Mouse (Mus musculus): ENCODE results near the gene Samhd1. TPM values are rescaled to one million over a fixed set of nuclear protein-coding genes. Genes with fewer than 3 reads are reported as not detected.

The Samhd1 gene
- 23.6 and 29.9 TPM in 2 replicates for polyA plus RNA-seq (2014; fragmentation: Nextera tagmentation; extraction: Ambion mirVana)

- Histone ChIP-seq H3K27ac (ENCODE audit: low read depth, low read length) (no peak within 1 kb of the TSS), H3K27me3 (ENCODE audit: control insufficient read depth, insufficient read depth, low read length) (no peaks in the 10 kb centered on the region), H3K4me3 (ENCODE audit: low read depth, low read length) (peak within 1 kb of the TSS; percentile 55), H3K9me3 (ENCODE audit: control insufficient read depth, low read length) (no peaks in the 10 kb centered on the region), H3K36me3 (ENCODE audit: control insufficient read depth, insufficient read depth, low read length) (no peaks in the 10 kb centered on the region), H3K9ac (ENCODE audit: low read depth, low read length) (peak within 1 kb of the TSS; percentile 59), H3K4me1 (replicated peaks; ENCODE audit: control insufficient read depth, insufficient read depth, low read length) (no peaks in the 10 kb centered on the region), H3K4me2 (replicated peaks; ENCODE audit: low read depth, low read length) (peak within 1 kb of the TSS; percentile 73)
- DNase-seq (ENCODE audit: low spot score) (peak; percentile 96), ATAC-seq (ENCODE audit: low FRiP score) (peak; percentile 89)
- WGBS = 1% methylated on average over 32 of the region's 32 CpGs
Observed at GRCm38 (mm10) chr2:157135014-157135413, at the start of gene Samhd1. Samhd1 (minus strand) TSS chr2:157135265.

DNA sequence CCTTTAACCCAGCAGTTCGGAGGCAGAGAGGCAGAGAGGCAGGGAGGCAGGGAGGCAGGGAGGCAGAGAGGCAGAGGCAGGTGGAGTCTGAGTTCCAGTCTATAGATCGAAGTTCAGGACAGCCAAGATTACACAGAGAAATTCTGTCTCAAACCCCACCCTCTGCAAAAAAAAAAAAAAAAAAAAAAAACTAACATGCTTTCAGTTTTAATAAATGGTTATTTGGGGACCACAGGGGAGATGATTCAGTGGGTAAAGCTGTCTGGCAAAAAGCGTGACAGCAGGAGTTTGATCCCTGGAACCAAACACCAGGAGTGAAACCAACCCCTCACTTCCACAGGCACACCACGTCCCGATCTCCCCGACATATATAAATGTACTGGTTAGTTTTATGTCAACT lies 43.1 kb upstream of the Samhd1 start:
- 86% methylated on average over 6 of the region's 6 CpGs for WGBS
- Histone ChIP-seq H3K27ac (ENCODE audit: low read depth, low read length) (no peak overlapping the region), H3K4me1 (replicated peaks; ENCODE audit: control insufficient read depth, insufficient read depth, low read length) (no peaks in the 10 kb centered on the region), H3K4me3 (ENCODE audit: low read depth, low read length) (no peak overlapping the region), H3K9ac (ENCODE audit: low read depth, low read length) (no peak overlapping the region), H3K9me3 (ENCODE audit: control insufficient read depth, low read length) (no peaks in the 10 kb centered on the region), H3K36me3 (ENCODE audit: control insufficient read depth, insufficient read depth, low read length) (no peaks in the 10 kb centered on the region), H3K27me3 (ENCODE audit: control insufficient read depth, insufficient read depth, low read length) (no peaks in the 10 kb centered on the region), H3K4me2 (replicated peaks; ENCODE audit: low read depth, low read length) (no peak overlapping the region)
- ATAC-seq (ENCODE audit: low FRiP score) (no peak), DNase-seq (ENCODE audit: low spot score) (no peak)

GRCm38 (mm10) chr2:157176248-157176647 lies 41.2 kb upstream of the Samhd1 start:
- Histone ChIP-seq H3K4me1 (replicated peaks; ENCODE audit: control insufficient read depth, insufficient read depth, low read length) (no peaks in the 10 kb centered on the region), H3K9me3 (ENCODE audit: control insufficient read depth, low read length) (no peaks in the 10 kb centered on the region), H3K27ac (ENCODE audit: low read depth, low read length) (no peak overlapping the region), H3K9ac (ENCODE audit: low read depth, low read length) (no peak overlapping the region), H3K4me2 (replicated peaks; ENCODE audit: low read depth, low read length) (no peak overlapping the region), H3K36me3 (ENCODE audit: control insufficient read depth, insufficient read depth, low read length) (0 out of 2 replicates have a peak, but pooled peaks cover 3% of the 10 kb centered on the region), H3K27me3 (ENCODE audit: control insufficient read depth, insufficient read depth, low read length) (no peaks in the 10 kb centered on the region), H3K4me3 (ENCODE audit: low read depth, low read length) (no peak overlapping the region)
- ATAC-seq (ENCODE audit: low FRiP score) (no peak), DNase-seq (ENCODE audit: low spot score) (no peak)
- 95% methylated on average over 3 of the region's 3 CpGs for WGBS

DNA sequence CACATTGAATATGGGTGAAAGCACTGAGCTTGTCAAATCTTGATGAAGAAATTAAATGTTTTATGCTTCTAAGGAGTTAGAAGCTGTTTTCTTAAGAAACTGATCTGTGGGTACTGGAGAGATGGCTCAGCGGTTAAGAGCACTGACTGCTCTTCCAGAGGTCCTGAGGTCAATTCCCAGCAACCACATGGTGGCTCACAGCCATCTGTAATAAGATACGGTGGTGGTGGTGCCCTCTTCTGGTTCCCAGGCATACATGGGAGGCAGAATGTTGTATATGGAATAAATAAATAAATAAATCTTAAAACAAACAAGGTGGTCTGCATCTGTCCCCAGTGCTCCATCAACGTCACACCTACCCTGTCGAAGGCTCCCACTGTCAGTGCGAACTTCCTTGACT lies 39.4 kb upstream of the Samhd1 start:
- Histone ChIP-seq H3K9ac (ENCODE audit: low read depth, low read length) (no peak overlapping the region), H3K9me3 (ENCODE audit: control insufficient read depth, low read length) (no peaks in the 10 kb centered on the region), H3K4me2 (replicated peaks; ENCODE audit: low read depth, low read length) (no peak overlapping the region), H3K4me1 (replicated peaks; ENCODE audit: control insufficient read depth, insufficient read depth, low read length) (no peaks in the 10 kb centered on the region), H3K27ac (ENCODE audit: low read depth, low read length) (no peak overlapping the region), H3K27me3 (ENCODE audit: control insufficient read depth, insufficient read depth, low read length) (no peaks in the 10 kb centered on the region), H3K36me3 (ENCODE audit: control insufficient read depth, insufficient read depth, low read length) (0 out of 2 replicates have a peak, but pooled peaks cover 3% of the 10 kb centered on the region), H3K4me3 (ENCODE audit: low read depth, low read length) (no peak overlapping the region)
- ATAC-seq (ENCODE audit: low FRiP score) (no peak), DNase-seq (ENCODE audit: low spot score) (no peak)
- 75% methylated on average over 5 of the region's 5 CpGs for WGBS

DNA sequence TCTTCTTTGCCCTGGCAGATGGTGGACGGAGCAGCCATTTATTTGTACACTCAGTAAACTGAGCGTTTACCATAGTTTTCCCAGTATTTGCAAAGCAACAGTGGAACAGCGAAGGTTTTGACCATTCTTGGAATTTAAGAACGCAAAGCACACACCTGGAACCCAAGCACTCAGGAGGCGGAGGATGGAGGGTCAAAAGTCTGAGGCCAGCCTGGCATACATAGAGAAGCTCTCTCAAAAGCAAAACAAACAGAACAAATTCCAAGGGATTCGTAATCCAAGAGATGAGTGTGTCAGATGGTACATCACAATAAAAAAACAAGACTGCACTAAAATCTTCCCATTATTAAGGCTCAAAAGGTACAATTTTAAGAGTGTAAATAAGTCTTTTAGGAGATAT lies 38.5 kb upstream of the Samhd1 start:
- Histone ChIP-seq H3K27ac (ENCODE audit: low read depth, low read length) (no peak overlapping the region), H3K4me1 (replicated peaks; ENCODE audit: control insufficient read depth, insufficient read depth, low read length) (no peaks in the 10 kb centered on the region), H3K9ac (ENCODE audit: low read depth, low read length) (no peak overlapping the region), H3K27me3 (ENCODE audit: control insufficient read depth, insufficient read depth, low read length) (no peaks in the 10 kb centered on the region), H3K36me3 (ENCODE audit: control insufficient read depth, insufficient read depth, low read length) (0 out of 2 replicates have a peak, but pooled peaks cover 3% of the 10 kb centered on the region), H3K4me2 (replicated peaks; ENCODE audit: low read depth, low read length) (no peak overlapping the region), H3K4me3 (ENCODE audit: low read depth, low read length) (no peak overlapping the region), H3K9me3 (ENCODE audit: control insufficient read depth, low read length) (no peaks in the 10 kb centered on the region)
- ATAC-seq (ENCODE audit: low FRiP score) (no peak), DNase-seq (ENCODE audit: low spot score) (no peak)
- WGBS = 93% methylated on average over 6 of the region's 6 CpGs

GRCm38 (mm10) chr2:157172984-157173383 lies 37.9 kb upstream of the Samhd1 start:
- no peak overlapping the region for H3K4me2 ChIP-seq (replicated peaks; ENCODE audit: low read depth, low read length)
- H3K36me3 ChIP-seq (ENCODE audit: control insufficient read depth, insufficient read depth, low read length) = 0 out of 2 replicates have a peak, but pooled peaks cover 3% of the 10 kb centered on the region
- H3K4me1 ChIP-seq (replicated peaks; ENCODE audit: control insufficient read depth, insufficient read depth, low read length) = no peaks in the 10 kb centered on the region
- no peak overlapping the region for H3K27ac ChIP-seq (ENCODE audit: low read depth, low read length)
- no peaks in the 10 kb centered on the region for H3K9me3 ChIP-seq (ENCODE audit: control insufficient read depth, low read length)
- DNase-seq (ENCODE audit: low spot score) = no peak
- no peak overlapping the region for H3K4me3 ChIP-seq (ENCODE audit: low read depth, low read length)
- H3K27me3 ChIP-seq (ENCODE audit: control insufficient read depth, insufficient read depth, low read length) = no peaks in the 10 kb centered on the region
- H3K9ac ChIP-seq (ENCODE audit: low read depth, low read length) = no peak overlapping the region
- no peak for ATAC-seq (ENCODE audit: low FRiP score)
- WGBS = 96% methylated on average over 6 of the region's 6 CpGs

- H3K27ac ChIP-seq (ENCODE audit: low read depth, low read length) = peak overlapping the region; percentile 14; the same call in 1 of the 2 replicates
- H3K9me3 ChIP-seq (ENCODE audit: control insufficient read depth, low read length) = no peaks in the 10 kb centered on the region
- H3K36me3 ChIP-seq (ENCODE audit: control insufficient read depth, insufficient read depth, low read length) = 0 out of 2 replicates have a peak, but pooled peaks cover 4% of the 10 kb centered on the region
- no peak overlapping the region for H3K9ac ChIP-seq (ENCODE audit: low read depth, low read length)
- WGBS = 34% methylated on average over 6 of the region's 6 CpGs
- no peaks in the 10 kb centered on the region for H3K4me1 ChIP-seq (replicated peaks; ENCODE audit: control insufficient read depth, insufficient read depth, low read length)
- no peak overlapping the region for H3K4me2 ChIP-seq (replicated peaks; ENCODE audit: low read depth, low read length)
- ATAC-seq (ENCODE audit: low FRiP score) = no peak
- DNase-seq (ENCODE audit: low spot score) = no peak
- no peaks in the 10 kb centered on the region for H3K27me3 ChIP-seq (ENCODE audit: control insufficient read depth, insufficient read depth, low read length)
- no peak overlapping the region for H3K4me3 ChIP-seq (ENCODE audit: low read depth, low read length)
Observed at GRCm38 (mm10) chr2:157170626-157171025, 35.6 kb upstream of the Samhd1 start.

- H3K36me3 ChIP-seq (ENCODE audit: control insufficient read depth, insufficient read depth, low read length) = 0 out of 2 replicates have a peak, but pooled peaks cover 4% of the 10 kb centered on the region
- WGBS = 25% methylated on average over 5 of the region's 5 CpGs
- no peaks in the 10 kb centered on the region for H3K27me3 ChIP-seq (ENCODE audit: control insufficient read depth, insufficient read depth, low read length)
- no peak overlapping the region for H3K9ac ChIP-seq (ENCODE audit: low read depth, low read length)
- DNase-seq (ENCODE audit: low spot score) (peak; percentile 68), ATAC-seq (ENCODE audit: low FRiP score) (peak; percentile 76)
- no peaks in the 10 kb centered on the region for H3K9me3 ChIP-seq (ENCODE audit: control insufficient read depth, low read length)
- H3K4me3 ChIP-seq (ENCODE audit: low read depth, low read length) = no peak overlapping the region
- H3K4me2 ChIP-seq (replicated peaks; ENCODE audit: low read depth, low read length) = no peak overlapping the region
- H3K27ac ChIP-seq (ENCODE audit: low read depth, low read length) = peak overlapping the region; percentile 14; the same call in 1 of the 2 replicates
- H3K4me1 ChIP-seq (replicated peaks; ENCODE audit: control insufficient read depth, insufficient read depth, low read length) = no peaks in the 10 kb centered on the region
Observed at GRCm38 (mm10) chr2:157170166-157170565, 35.1 kb upstream of the Samhd1 start.

GRCm38 (mm10) chr2:157166371-157167080 lies 31.5 kb upstream of the Samhd1 start:
- no peaks in the 10 kb centered on the region for H3K9me3 ChIP-seq (ENCODE audit: control insufficient read depth, low read length)
- DNase-seq (ENCODE audit: low spot score) (no peak), ATAC-seq (ENCODE audit: low FRiP score) (no peak)
- H3K4me2 ChIP-seq (replicated peaks; ENCODE audit: low read depth, low read length) = no peak overlapping the region
- no peak overlapping the region for H3K4me3 ChIP-seq (ENCODE audit: low read depth, low read length)
- H3K9ac ChIP-seq (ENCODE audit: low read depth, low read length) = no peak overlapping the region
- no peaks in the 10 kb centered on the region for H3K27me3 ChIP-seq (ENCODE audit: control insufficient read depth, insufficient read depth, low read length)
- H3K36me3 ChIP-seq (ENCODE audit: control insufficient read depth, insufficient read depth, low read length) = 0 out of 2 replicates have a peak, but pooled peaks cover 2% of the 10 kb centered on the region
- no peak overlapping the region for H3K27ac ChIP-seq (ENCODE audit: low read depth, low read length)
- 96% methylated on average over 12 of the region's 12 CpGs for WGBS
- no peaks in the 10 kb centered on the region for H3K4me1 ChIP-seq (replicated peaks; ENCODE audit: control insufficient read depth, insufficient read depth, low read length)

All from hindbrain, embryonic 11.5 days (tissue).